Mouse (Mus musculus) colon, adult 2 months (tissue): ENCODE measurements around the gene Btbd35f12. TPM values are rescaled to one million over a fixed set of nuclear protein-coding genes. Genes with fewer than 3 reads are reported as not detected.

Source experiments
- polyA plus RNA-seq: library from polyadenylated mRNA; depleted of rRNA; stranded (reverse); fragments of >200 nt; gene quantifications from 2 replicates; pipeline ENCODE4 v1.2.3, GENCODE M21; 2012; rRNA removed

The Btbd35f12 gene
- not detected in 2 replicates for polyA plus RNA-seq

DNA sequence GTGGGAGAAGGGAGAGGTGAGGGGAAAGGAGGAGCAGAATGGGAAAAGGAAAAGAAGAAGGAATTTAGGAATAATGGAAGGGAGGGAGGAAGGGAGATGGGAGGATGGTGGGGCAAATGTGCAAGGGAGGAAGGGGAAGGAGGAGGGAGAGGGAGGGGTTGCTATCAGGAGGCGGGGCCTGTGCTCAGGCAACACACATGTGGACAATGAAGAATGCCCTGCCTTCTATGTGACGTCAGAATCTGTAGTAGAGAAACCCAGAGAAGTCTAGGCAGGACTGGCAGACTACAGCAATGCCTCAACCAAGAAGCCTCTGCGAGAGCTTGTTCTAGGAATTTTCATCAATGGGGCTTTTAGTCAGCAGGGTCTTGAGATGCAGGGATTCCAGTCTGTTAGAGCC is at the start of gene Btbd35f12:
TSS of gene Btbd35f12 (plus strand) at position 301 of the 400 bp plus-strand sequence.

Other genes with a start within 250 kb of the Btbd35f12 start
- not detected in 2 replicates for gene Spin2-ps6, start 78.5 kb upstream of the Btbd35f12 start, polyA plus RNA-seq